Mouse (Mus musculus): ENCODE measurements at regions not wholly inside any gene's neighbourhood (a gene's known extent, or its start where the extent isn't known, plus 50 kb on each side); places are given as distances from the start of the nearest gene placed in this dataset.

DNA sequence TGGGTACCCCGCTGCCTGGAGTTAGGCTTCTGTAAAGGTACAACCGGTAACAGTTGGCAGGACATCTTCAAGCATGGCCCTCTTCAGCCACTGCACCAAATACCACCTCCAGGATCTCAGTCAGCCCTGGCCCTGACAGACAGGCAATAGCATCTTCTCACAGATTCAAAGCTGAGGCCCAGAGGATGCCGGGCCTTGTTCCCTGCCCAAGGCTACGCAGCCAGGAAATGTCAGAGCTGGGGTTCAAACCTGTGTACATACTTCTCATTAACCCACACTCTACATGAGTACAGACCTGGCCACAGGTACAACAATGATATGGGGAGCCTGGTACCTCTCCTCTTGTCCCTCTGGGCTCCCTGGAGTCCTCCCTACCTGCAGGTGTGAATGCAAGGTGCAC lies 497.3 kb downstream of the Med13l start:
- no peak for DNase-seq (ENCODE audit: extremely low spot score, low read depth, low spot score)

GRCm38 (mm10) chr5:119058231-119058851 lies 497.9 kb downstream of the Med13l start:
- no peak for DNase-seq (ENCODE audit: extremely low spot score, low read depth, low spot score)

GRCm38 (mm10) chr5:119059223-119059622 lies 498.7 kb downstream of the Med13l start:
- no peak for DNase-seq (ENCODE audit: extremely low spot score, low read depth, low spot score)

DNA sequence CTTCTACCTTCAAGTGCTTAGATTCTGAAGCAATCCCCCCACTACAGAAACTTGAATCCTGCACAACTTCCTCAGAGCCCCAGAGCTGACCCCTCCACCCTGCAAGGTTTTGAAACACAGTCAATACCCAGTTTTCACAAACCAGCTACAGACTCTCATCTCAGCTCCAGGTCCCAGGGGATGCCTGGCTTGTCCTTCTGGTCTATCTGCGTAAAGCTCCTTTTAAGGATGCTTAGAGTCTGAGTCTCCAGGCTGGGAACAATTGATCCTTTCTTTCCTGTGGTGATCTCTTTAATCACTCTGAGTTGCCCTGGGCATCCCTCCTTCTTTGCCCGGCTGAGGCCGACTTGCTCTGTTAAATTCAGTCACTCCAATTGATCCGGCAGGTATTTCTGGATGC lies 500.4 kb downstream of the Med13l start:
- no peak for DNase-seq (ENCODE audit: extremely low spot score, low read depth, low spot score)

GRCm38 (mm10) chr5:119062478-119062877 lies 502.0 kb downstream of the Med13l start:
- no peak for DNase-seq (ENCODE audit: extremely low spot score, low read depth, low spot score)

GRCm38 (mm10) chr5:119066666-119067065 lies 506.2 kb downstream of the Med13l start:
- DNase-seq (ENCODE audit: extremely low spot score, low read depth, low spot score) = no peak

GRCm38 (mm10) chr5:119069765-119070333 lies 509.4 kb downstream of the Med13l start:
- DNase-seq (ENCODE audit: extremely low spot score, low read depth, low spot score) = no peak

- DNase-seq (ENCODE audit: extremely low spot score, low read depth, low spot score) = no peak
Measured at GRCm38 (mm10) chr5:119072712-119073111, 512.2 kb downstream of the Med13l start.

- DNase-seq (ENCODE audit: extremely low spot score, low read depth, low spot score) = no peak
Measured at GRCm38 (mm10) chr5:119080747-119081146, 520.3 kb downstream of the Med13l start.

DNA sequence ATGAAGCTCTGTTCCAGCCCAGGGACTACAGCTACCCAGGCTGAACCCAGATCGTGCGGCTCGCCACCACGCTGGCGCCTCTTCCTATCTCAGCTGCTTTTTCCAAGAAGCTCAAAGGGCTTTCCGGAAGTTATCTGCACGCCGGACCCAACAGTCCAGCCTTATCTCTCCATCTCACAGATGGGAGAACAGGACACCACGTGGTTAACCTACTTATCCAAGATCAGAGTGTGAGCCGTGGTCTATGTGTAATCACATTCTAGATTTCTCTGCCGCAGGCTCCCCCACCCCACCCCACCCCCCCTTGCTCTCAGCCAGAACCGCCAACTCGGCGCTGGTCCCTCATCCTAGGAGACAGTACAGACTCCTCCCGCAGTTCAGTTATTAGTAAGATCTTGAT lies 522.4 kb downstream of the Med13l start:
- no peak for DNase-seq (ENCODE audit: extremely low spot score, low read depth, low spot score)

GRCm38 (mm10) chr5:119097576-119098193 lies 537.2 kb downstream of the Med13l start:
- no peak for DNase-seq (ENCODE audit: extremely low spot score, low read depth, low spot score)

GRCm38 (mm10) chr5:119099817-119100216 lies 539.3 kb downstream of the Med13l start:
- DNase-seq (ENCODE audit: extremely low spot score, low read depth, low spot score) = no peak

DNA sequence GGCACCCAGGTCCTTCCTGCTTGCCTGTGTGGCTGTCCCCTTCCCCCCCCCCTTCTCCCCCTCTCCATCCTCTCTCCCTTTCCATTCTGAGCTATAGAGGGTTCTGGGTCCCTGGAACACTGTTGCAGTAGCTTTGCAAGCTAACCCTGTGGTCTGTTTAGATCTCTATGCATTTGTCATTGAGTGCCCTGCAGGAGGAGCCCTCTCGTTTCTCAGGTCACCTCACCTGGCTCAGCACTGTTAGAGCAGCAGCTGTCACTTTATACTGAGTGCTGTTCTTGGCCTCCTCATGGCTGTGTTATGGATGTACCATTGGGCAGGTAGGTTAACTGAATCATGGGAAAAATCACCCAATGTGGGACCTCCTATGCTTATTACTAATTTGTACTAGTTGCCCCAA lies 543.0 kb downstream of the Med13l start:
- no peak for DNase-seq (ENCODE audit: extremely low spot score, low read depth, low spot score)

DNA sequence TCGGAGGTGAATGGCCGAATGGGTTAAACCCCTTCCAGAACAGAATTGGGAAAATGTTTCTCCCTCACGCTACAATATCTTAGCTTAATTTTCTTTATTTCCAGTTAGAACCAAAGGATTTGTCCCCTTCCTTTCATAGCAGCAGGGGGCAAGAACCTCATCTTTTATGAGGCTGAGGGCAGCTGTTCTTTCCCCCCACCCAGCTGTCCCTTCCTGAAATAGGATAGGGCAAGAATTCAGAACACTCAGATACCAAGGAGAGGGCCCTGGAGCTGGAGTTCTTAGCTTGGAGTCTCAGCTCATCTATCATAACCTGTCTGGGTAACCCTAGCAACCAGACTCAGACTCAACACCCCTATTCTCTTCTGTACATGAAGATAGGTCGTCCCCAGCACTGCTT lies 547.4 kb downstream of the Med13l start:
- DNase-seq (ENCODE audit: extremely low spot score, low read depth, low spot score) = no peak

- DNase-seq (ENCODE audit: extremely low spot score, low read depth, low spot score) = no peak
Measured at GRCm38 (mm10) chr5:119109501-119109900, 549.0 kb downstream of the Med13l start.

GRCm38 (mm10) chr5:119114074-119114473 lies 553.6 kb downstream of the Med13l start:
- DNase-seq (ENCODE audit: extremely low spot score, low read depth, low spot score) = no peak

GRCm38 (mm10) chr5:119125745-119126144 lies 544.7 kb upstream of the Tbx3 start:
- no peak for DNase-seq (ENCODE audit: extremely low spot score, low read depth, low spot score)

DNA sequence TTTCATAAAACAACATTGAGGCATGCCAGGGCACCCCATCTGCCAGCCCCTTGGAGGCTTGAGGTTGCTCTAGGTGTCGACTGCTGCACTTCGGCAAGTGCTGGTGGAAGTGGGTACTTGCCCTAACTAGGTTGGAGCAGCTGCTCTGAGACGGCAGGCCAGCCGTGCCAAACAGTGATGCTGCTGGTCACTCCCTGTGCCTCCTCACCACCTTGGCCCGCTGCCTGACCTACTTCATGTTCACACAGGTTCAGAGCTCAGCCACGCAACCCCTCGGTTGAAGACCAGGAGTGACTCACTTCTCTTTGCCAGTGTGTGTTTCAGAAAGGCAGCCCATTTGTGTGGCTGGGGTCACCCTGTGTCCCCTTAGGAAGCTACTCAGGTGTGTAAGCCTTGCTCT lies 540.3 kb upstream of the Tbx3 start:
- no peak for DNase-seq (ENCODE audit: extremely low spot score, low read depth, low spot score)

DNA sequence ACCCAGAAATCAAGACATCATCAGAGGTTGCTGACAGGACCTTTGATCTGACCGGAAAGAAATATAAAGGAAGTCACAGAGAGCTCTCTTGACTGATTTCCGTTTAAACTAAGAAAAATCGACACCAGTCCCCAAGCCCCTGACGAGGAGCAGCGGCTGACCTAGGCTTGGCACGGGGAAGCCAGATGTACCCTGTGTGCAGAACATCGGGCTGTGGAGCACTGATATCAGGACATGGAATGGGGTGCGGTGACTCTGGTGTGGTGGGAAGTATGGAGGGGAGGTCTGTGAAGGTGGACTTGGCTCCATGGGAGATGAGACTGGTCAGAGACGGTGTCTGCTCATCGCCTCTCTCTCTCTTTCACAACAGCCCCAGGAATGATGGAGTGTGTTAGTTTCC lies 539.0 kb upstream of the Tbx3 start:
- DNase-seq (ENCODE audit: extremely low spot score, low read depth, low spot score) = no peak

GRCm38 (mm10) chr5:119133378-119133777 lies 537.1 kb upstream of the Tbx3 start:
- no peak for DNase-seq (ENCODE audit: extremely low spot score, low read depth, low spot score)

DNA sequence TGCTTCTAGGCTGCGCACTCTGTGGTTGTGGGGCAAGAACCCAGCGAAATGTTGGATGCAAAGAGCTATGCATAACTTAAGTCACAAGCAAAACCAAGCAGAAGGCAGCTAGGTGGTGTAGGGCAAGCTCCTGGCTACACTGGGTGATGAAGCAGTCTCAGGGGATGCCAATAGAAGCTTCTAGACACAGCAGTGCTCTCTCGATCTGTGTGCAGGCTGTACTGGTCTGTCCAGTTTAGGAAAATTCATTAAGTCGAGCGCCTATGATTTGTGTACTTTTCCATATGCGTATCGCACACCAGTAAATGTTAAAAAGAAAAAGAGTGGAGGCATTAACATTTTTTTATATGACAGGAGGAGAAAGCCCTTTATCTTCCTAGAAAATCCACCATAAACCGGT lies 533.6 kb upstream of the Tbx3 start:
- DNase-seq (ENCODE audit: extremely low spot score, low read depth, low spot score) = no peak

DNA sequence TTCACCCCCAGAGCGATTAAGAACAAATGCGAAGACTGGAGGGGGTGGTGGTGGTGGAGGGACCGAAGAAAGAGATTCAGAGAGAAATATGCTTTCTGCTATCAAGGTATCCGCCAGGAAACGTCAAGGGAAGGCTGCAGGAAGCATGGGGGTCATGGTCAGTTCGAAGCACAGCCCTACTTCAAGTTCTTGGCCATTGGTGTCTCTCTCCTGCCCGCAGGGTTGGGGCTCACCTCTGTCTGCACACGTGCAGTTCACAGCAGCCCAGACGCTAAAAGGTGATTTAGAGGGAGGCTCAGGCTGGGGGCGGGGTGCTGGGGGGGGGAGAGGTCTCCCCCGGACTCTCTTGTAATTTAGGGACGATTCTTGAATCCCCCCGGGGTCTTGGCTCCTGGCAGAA lies 533.1 kb upstream of the Tbx3 start:
- DNase-seq (ENCODE audit: extremely low spot score, low read depth, low spot score) = no peak

DNA sequence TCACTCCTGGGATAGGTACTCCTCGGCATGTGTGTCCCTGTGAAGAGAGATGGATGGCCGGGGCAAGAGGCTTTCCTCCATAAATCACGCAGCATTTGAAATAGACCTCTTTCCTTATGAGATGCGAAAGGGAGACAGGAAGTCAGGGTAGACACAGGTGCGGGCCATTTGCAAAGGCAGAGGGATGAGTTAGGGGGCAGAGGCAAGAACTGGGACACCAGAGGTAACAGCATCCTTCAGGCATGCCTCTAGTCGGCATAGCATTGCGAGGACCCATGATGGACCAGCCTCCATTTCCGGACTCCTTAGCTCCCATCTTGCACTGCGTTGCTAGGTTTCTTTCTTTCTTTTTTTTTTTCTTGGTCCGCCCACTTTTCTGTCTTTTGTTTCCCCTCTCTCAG lies 532.6 kb upstream of the Tbx3 start:
- DNase-seq (ENCODE audit: extremely low spot score, low read depth, low spot score) = no peak

All from hindlimb bud, embryonic 11.5 days (tissue).